ENCODE assay signal across 8 mouse cellular contexts in genomic region chr13:8885445-8886184, GRCm38 (mm10). TPM values are rescaled to one million over a fixed set of nuclear protein-coding genes. Genes with fewer than 3 reads are reported as not detected.
DNase-seq lines count a peak whose midpoint lies in the region; ATAC-seq and TF ChIP-seq lines count a peak whose summit lies in the region.

TSS of gene Idi1 (plus strand) at chr13:8885501.

- WGBS in heart, embryonic 11.5 days (ENCODE audit: insufficient replicate concordance) = under 1% methylated on average over 46 of the region's 46 CpGs
- WGBS in kidney, embryonic 16.5 days = under 1% methylated on average over 46 of the region's 46 CpGs
- 1% methylated on average over 46 of the region's 46 CpGs for WGBS in liver, adult 2 months

- peak; percentile 97 for DNase-seq in B cell, adult 2 months
- peak; percentile 99 for DNase-seq in brain, adult 2 months (ENCODE audit: low read depth, low spot score)
- DNase-seq in liver, adult 2 months (ENCODE audit: extremely low read depth, low read depth, low spot score) = peak; percentile 90
- DNase-seq in splenic B cell, adult 2 months (ENCODE audit: low read depth, low spot score) = peak; percentile 97

- ATAC-seq in erythroblast, adult 5-6 weeks (replicated peaks; ENCODE audit: low FRiP score, poor library complexity, severe bottlenecking) = peak; percentile 97
- ATAC-seq in heart, embryonic 11.5 days (replicated peaks; ENCODE audit: insufficient number of reproducible peaks, low FRiP score, low TSS enrichment) = peak; percentile 100
- ATAC-seq in kidney, embryonic 16.5 days (ENCODE audit: low FRiP score, low TSS enrichment) = peak; percentile 100

- H3K36me3 ChIP-seq in heart, embryonic 11.5 days (ENCODE audit: control insufficient read depth, insufficient read depth, low read length) = peaks cover 8% of the 10 kb centered on the region
- H3K36me3 ChIP-seq in kidney, embryonic 16.5 days (ENCODE audit: insufficient read depth, low read length) = peaks cover 14% of the 10 kb centered on the region; the same call in 1 of the 2 replicates
- H3K36me3 ChIP-seq in liver, adult 2 months (ENCODE audit: control insufficient read depth, insufficient read depth, low read length) = peaks cover 23% of the 10 kb centered on the region
- peaks cover 15% of the 10 kb centered on the region for H3K36me3 ChIP-seq in myocyte (ENCODE audit: control insufficient read depth, insufficient read depth)
- H3K36me3 ChIP-seq in splenic B cell, adult 2 months (ENCODE audit: control insufficient read depth, insufficient read depth, low read length, poor library complexity, severe bottlenecking) = peaks cover 2% of the 10 kb centered on the region; the same call in 1 of the 2 replicates

- peak within 1 kb of the TSS; percentile 96 for H3K27ac ChIP-seq in heart, embryonic 11.5 days (ENCODE audit: low read depth, low read length)
- peak within 1 kb of the TSS; percentile 93 for H3K27ac ChIP-seq in kidney, embryonic 16.5 days (ENCODE audit: low read length)
- peak within 1 kb of the TSS; percentile 88 for H3K27ac ChIP-seq in liver, adult 2 months (replicated peaks; ENCODE audit: insufficient read depth, low read depth, low read length)

- H3ac ChIP-seq in myocyte (ENCODE audit: control insufficient read depth, insufficient read length) = peak within 1 kb of the TSS; percentile 56

- no peaks in the 10 kb centered on the region for H3K79me2 ChIP-seq in liver, adult 2 months (ENCODE audit: control insufficient read depth, insufficient read depth, low read length)
- H3K79me2 ChIP-seq in myocyte (ENCODE audit: control insufficient read depth, insufficient read depth) = peaks cover 31% of the 10 kb centered on the region

- H3K9ac ChIP-seq in heart, embryonic 11.5 days (ENCODE audit: low read depth, low read length) = peak within 1 kb of the TSS; percentile 84
- H3K9ac ChIP-seq in kidney, embryonic 16.5 days (replicated peaks; ENCODE audit: low read length) = peak within 1 kb of the TSS; percentile 79
- peak within 1 kb of the TSS; percentile 82 for H3K9ac ChIP-seq in liver, adult 2 months (ENCODE audit: low read depth, low read length)

- H3K9me3 ChIP-seq in heart, embryonic 11.5 days (replicated peaks; ENCODE audit: control insufficient read depth, low read length) = no peaks in the 10 kb centered on the region
- no peaks in the 10 kb centered on the region for H3K9me3 ChIP-seq in kidney, embryonic 16.5 days (ENCODE audit: low read length)

- H3K27me3 ChIP-seq in heart, embryonic 11.5 days (ENCODE audit: control insufficient read depth, insufficient read depth, low read length) = no peaks in the 10 kb centered on the region
- no peaks in the 10 kb centered on the region for H3K27me3 ChIP-seq in kidney, embryonic 16.5 days (ENCODE audit: insufficient read depth, low read length)
- no peaks in the 10 kb centered on the region for H3K27me3 ChIP-seq in liver, adult 2 months (ENCODE audit: control insufficient read depth, insufficient read depth, low read length)
- H3K27me3 ChIP-seq in myocyte (ENCODE audit: control insufficient read depth, insufficient read depth, insufficient read length) = no peaks in the 10 kb centered on the region
- H3K27me3 ChIP-seq in splenic B cell, adult 2 months (ENCODE audit: control insufficient read depth, insufficient read depth, low read length, poor library complexity, severe bottlenecking) = no peaks in the 10 kb centered on the region

- TF ChIP-seq POLR2A in liver, adult 2 months (IDR thresholded peaks at IDR 0.05; ENCODE audit: extremely low read depth, insufficient read depth, low read length) = peak; percentile 93
- TF ChIP-seq POLR2A in myocyte (IDR thresholded peaks at IDR 0.05; ENCODE audit: insufficient read length, low read depth) = peak; percentile 66

- peak within 1 kb of the TSS; percentile 82 for H3K4me2 ChIP-seq in heart, embryonic 11.5 days
- peak within 1 kb of the TSS; percentile 56 for H3K4me2 ChIP-seq in kidney, embryonic 16.5 days (replicated peaks; ENCODE audit: low read depth, low read length)
- peak within 1 kb of the TSS; percentile 96 for H3K4me2 ChIP-seq in myocyte (ENCODE audit: low read depth)

- TF ChIP-seq CTCF in liver, adult 2 months (IDR thresholded peaks at IDR 0.05; ENCODE audit: low read depth, low read length) = no peak

- peak within 1 kb of the TSS; percentile 89 for H3K4me3 ChIP-seq in heart, embryonic 11.5 days (ENCODE audit: low read depth, low read length)
- H3K4me3 ChIP-seq in kidney, embryonic 16.5 days (ENCODE audit: low read length) = peak within 1 kb of the TSS; percentile 66
- H3K4me3 ChIP-seq in liver, adult 2 months (ENCODE audit: insufficient read depth, low read depth, low read length) = peak within 1 kb of the TSS; percentile 86
- peak within 1 kb of the TSS; percentile 79 for H3K4me3 ChIP-seq in myocyte

- no peaks in the 10 kb centered on the region for H3K4me1 ChIP-seq in heart, embryonic 11.5 days (ENCODE audit: control insufficient read depth, insufficient read depth, low read length)
- H3K4me1 ChIP-seq in kidney, embryonic 16.5 days (ENCODE audit: insufficient read depth, low read length) = peaks cover 12% of the 10 kb centered on the region; the same call in 1 of the 2 replicates
- peaks cover 4% of the 10 kb centered on the region for H3K4me1 ChIP-seq in liver, adult 2 months (ENCODE audit: control insufficient read depth, insufficient read depth, low read length)

TF ChIP-seq in myocyte, 11 proteins besides CTCF, POLR2A, EP300 and RAD21:
- TF ChIP-seq MYOG (IDR thresholded peaks at IDR 0.05; ENCODE audit: control insufficient read depth in 1 of 3, insufficient read depth in 1 of 3, insufficient read length in 2 of 3, low read depth in 2 of 3) = no peak
- TF ChIP-seq TCF3 (IDR thresholded peaks at IDR 0.05; ENCODE audit: insufficient read length, low read depth) = no peak
- TF ChIP-seq USF1 (IDR thresholded peaks at IDR 0.05; ENCODE audit: low read depth) = no peak
- TF ChIP-seq SRF (IDR thresholded peaks at IDR 0.05; ENCODE audit: control insufficient read depth, insufficient read length, low read depth) = peak; percentile 81
- no peak for TF ChIP-seq MAX (IDR thresholded peaks at IDR 0.05; ENCODE audit: low read depth)
- TF ChIP-seq REST (IDR thresholded peaks at IDR 0.05; ENCODE audit: insufficient read depth, insufficient read length) = no peak
- peak; percentile 64 for TF ChIP-seq POLR2AphosphoS2 (IDR thresholded peaks at IDR 0.05; ENCODE audit: insufficient read length, low read depth)
- TF ChIP-seq E2F4 (IDR thresholded peaks at IDR 0.05; ENCODE audit: insufficient read depth) = peak; percentile 46

RNA-seq across cellular contexts. Expression of gene Idi1, which starts in this region (rescaled TPM):
- 5.8 and 10.0 TPM in 2 replicates for total RNA-seq in erythroblast, adult 5-6 weeks (2015; ENCODE audit: low replicate concordance)
- 6.1 and 8.0 TPM in 2 replicates for total RNA-seq in erythroblast, adult 5-6 weeks (2017; ENCODE audit: low replicate concordance)
- polyA plus RNA-seq in heart, embryonic 11.5 days (2014; fragmentation: Nextera tagmentation; extraction: Ambion mirVana) = 65.1 and 76.7 TPM in 2 replicates
- polyA plus RNA-seq in kidney, embryonic 16.5 days (2015; fragmentation: Nextera tagmentation; extraction: Ambion mirVana) = 59.7 and 62.6 TPM in 2 replicates
- 164 and 228 TPM in 2 replicates for total RNA-seq in liver, adult 2 months (2014; rRNA removed)
- 52.6 and 56.8 TPM in 2 replicates for polyA plus RNA-seq in liver, adult 2 months (2012; rRNA removed)
- 23.6 TPM for polyA plus RNA-seq in myocyte (2012; fragmentation: generic; extraction: Trizol)

Comparison
In these comparisons a context has a peak if more than half of its experiments do, and no peak if none do; other contexts are left out.
1. Peak in every context shown above with its lines: DNase-seq, ATAC-seq, H3K4me3 ChIP-seq and H3K27ac ChIP-seq.
2. RNA of gene Idi1 (total RNA-seq): 164 to 228 TPM in liver, adult 2 months; 5.8 to 10.0 TPM in erythroblast, adult 5-6 weeks; every median in the first group is over 10 times any median in the second.